Mouse (Mus musculus) bone marrow, adult 2 months (tissue): ENCODE data around the gene Gck.

ENCODE experiments used
- CTCF ChIP-seq: fragments of 200-500 bp; IDR thresholded peaks from 2 replicates; pipeline ENCODE4 v1.5.1; 2011; ENCODE audit warnings: low read length, control low read depth; ENCODE audit not compliant: control insufficient read depth, insufficient read depth
- POLR2A ChIP-seq: fragments of 200-500 bp; IDR thresholded peaks from 2 replicates; pipeline ENCODE4 v1.6.1; 2011; ENCODE audit warnings: low read depth, mild to moderate bottlenecking, control low read depth, low read length, borderline replicate concordance; ENCODE audit not compliant: control insufficient read depth

GRCm38 (mm10) chr11:5994880-5995279 lies 45.0 kb upstream of the Gck start:
- TF ChIP-seq CTCF (no peak), POLR2A (no peak)
